Mouse (Mus musculus): Measurements from ENCODE around the gene Olfr884. TPM values are rescaled to one million over a fixed set of nuclear protein-coding genes. Genes with fewer than 3 reads are reported as not detected.

Gene Olfr884
- not detected in 4 replicates for total RNA-seq (2023; ENCODE audit: inconsistent age)

DNA sequence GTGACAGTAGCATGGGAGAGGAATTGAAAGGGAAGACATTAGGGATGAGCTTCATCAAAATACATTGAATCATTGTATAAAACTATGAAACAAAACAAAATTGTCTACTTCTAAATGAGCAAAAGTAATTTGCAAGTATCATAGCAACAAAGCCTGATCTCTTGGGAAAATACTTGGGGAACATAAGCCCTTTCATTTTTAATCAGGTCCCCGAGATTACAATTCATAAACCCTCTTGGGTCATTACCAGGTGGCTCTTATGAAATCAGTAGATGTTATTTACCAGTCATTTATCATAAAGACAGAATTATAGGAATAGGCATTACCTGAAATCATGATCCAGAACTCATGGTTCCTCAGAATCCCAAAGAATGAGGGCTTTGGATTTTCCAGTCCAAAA, at the start of gene Olfr884:
Olfr884 (plus strand) TSS at position 301 of the 400 bp plus-strand sequence.

DNA sequence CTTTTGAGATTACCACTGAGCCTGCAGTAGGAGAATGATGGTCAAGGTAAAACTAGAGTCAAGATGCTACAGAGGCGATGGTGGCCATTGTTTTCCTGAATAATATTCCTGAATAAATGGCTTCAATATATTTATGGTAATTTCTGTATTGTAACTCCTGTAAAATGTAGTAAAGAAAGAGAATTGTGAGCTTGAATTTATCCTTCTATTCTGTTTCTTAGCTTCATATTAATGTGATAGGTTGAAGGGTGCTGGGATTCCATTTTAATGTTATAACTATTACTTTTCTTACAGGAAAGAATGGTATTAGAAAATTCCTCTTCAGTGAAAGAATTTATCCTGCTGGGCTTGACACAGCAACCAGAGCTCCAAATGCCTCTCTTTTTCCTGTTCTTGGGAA, 20.8 kb upstream of the Olfr884 start, which contains the start of gene Olfr883:
Olfr883 (plus strand) TSS at position 301 of the 400 bp plus-strand sequence.

DNA sequence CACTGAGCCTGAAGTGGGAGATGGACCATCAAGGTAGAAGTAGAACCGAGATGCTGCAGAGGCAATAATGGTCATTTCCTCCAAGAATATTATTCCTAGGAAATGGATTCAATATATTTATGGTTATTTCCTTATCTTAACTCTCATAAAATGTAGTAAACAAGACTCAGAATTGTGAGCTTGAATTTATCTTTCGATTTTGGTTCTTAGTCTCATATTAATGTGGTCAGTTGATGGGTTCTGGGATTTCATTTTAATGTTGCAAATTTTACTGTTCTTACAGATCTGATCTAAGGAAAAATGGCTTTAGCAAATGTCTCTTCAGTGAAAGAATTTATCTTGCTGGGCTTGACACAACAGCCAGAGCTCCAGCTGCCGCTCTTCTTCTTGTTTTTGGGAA, 14.7 kb downstream of the Olfr884 start, which contains the start of gene Olfr885:
Olfr885 (plus strand) TSS at position 301 of the 400 bp plus-strand sequence.

DNA sequence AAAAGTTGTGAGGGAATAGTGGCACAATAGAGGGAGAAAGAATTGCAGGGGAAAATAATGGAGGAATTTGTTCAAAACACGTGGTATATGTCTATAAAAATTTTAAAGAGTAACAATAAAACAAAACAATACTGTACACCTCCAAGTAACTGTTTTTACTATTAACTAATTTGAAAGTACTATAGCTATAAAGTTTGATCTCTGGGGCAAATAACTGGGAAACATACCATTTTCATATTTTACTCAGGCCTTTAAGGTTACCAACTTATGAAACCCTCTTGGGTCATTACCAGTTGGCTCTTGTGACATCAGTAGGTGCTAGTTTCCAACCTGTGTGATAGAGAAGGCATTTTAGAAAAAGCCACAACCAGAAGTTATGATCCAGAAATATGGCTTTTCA, 37.4 kb downstream of the Olfr884 start, which contains the start of gene Olfr887:
Olfr887 (plus strand) TSS at position 301 of the 400 bp plus-strand sequence.

Other genes starting within 250 kb of the Olfr884 start
- not detected in 4 replicates for gene Olfr876, start 243.5 kb upstream of the Olfr884 start, total RNA-seq (2023; ENCODE audit: inconsistent age)
- gene Olfr877, start 192.3 kb upstream of the Olfr884 start, total RNA-seq (2023; ENCODE audit: inconsistent age), result not detected in 4 replicates
- not detected in 4 replicates for gene Olfr145, start 149.8 kb upstream of the Olfr884 start, total RNA-seq (2023; ENCODE audit: inconsistent age)
- gene Olfr878, start 128.7 kb upstream of the Olfr884 start, total RNA-seq (2023; ENCODE audit: inconsistent age), result not detected in 4 replicates
- not detected in 4 replicates for gene Olfr881, start 54.7 kb upstream of the Olfr884 start, total RNA-seq (2023; ENCODE audit: inconsistent age)
- not detected in 4 replicates for gene Olfr883, start 20.7 kb upstream of the Olfr884 start, total RNA-seq (2023; ENCODE audit: inconsistent age)
- not detected in 4 replicates for gene Olfr885, start 14.8 kb downstream of the Olfr884 start, total RNA-seq (2023; ENCODE audit: inconsistent age)
- not detected in 4 replicates for gene Olfr887, start 37.5 kb downstream of the Olfr884 start, total RNA-seq (2023; ENCODE audit: inconsistent age)
- gene Olfr888, start 61.6 kb downstream of the Olfr884 start, total RNA-seq (2023; ENCODE audit: inconsistent age), result not detected in 4 replicates
- not detected in 4 replicates for gene Olfr889, start 68.6 kb downstream of the Olfr884 start, total RNA-seq (2023; ENCODE audit: inconsistent age)
- not detected in 4 replicates for gene Olfr890, start 96.0 kb downstream of the Olfr884 start, total RNA-seq (2023; ENCODE audit: inconsistent age)
- not detected in 4 replicates for gene Olfr891, start 134.3 kb downstream of the Olfr884 start, total RNA-seq (2023; ENCODE audit: inconsistent age)
- gene Olfr893, start 161.8 kb downstream of the Olfr884 start, total RNA-seq (2023; ENCODE audit: inconsistent age), result not detected in 4 replicates
- not detected in 4 replicates for gene Olfr894, start 171.5 kb downstream of the Olfr884 start, total RNA-seq (2023; ENCODE audit: inconsistent age)
- not detected in 4 replicates for gene Olfr143, start 206.2 kb downstream of the Olfr884 start, total RNA-seq (2023; ENCODE audit: inconsistent age)
- gene Olfr895, start 221.3 kb downstream of the Olfr884 start, total RNA-seq (2023; ENCODE audit: inconsistent age), result not detected in 4 replicates
- gene Olfr896-ps1, start 244.6 kb downstream of the Olfr884 start, total RNA-seq (2023; ENCODE audit: inconsistent age), result not detected in 4 replicates